In genomic region chr15:102743196-102743595, GRCm38 (mm10) we compare ENCODE assay signal across 9 mouse cellular contexts. TPM values are rescaled to one million over a fixed set of nuclear protein-coding genes. Genes with fewer than 3 reads are reported as not detected.
A peak's percentile ranks its signal among the peaks of the same experiment; 100 is the strongest.
DNase-seq lines count a peak whose midpoint lies in the region; ATAC-seq lines count a peak whose summit lies in the region.
"Had no signal": no experiment of that assay in that cellular context is flagged by ENCODE, and none has a peak within 500 bp of the region (broad histone marks: within the 10 kb centered on the region; RNA-seq: fewer than 3 reads in every experiment).

No protein-coding gene starts in this region.

- no peak overlapping the region for H3K4me2 ChIP-seq in forebrain, embryonic 14.5 days (ENCODE audit: low read length)
- peak overlapping the region; percentile 44; the same call in 1 of the 2 replicates for H3K4me2 ChIP-seq in neural tube, embryonic 12.5 days (replicated peaks)
- H3K4me2 ChIP-seq: lung, embryonic 14.5 days had no signal

- no peaks in the 10 kb centered on the region for H3K36me3 ChIP-seq in forebrain, embryonic 14.5 days (ENCODE audit: control insufficient read depth, insufficient read depth, low read length)
- H3K36me3 ChIP-seq in neural tube, embryonic 12.5 days: no peaks in the 10 kb centered on the region
- H3K36me3 ChIP-seq: limb, embryonic 13.5 days had no signal

- peaks cover 51% of the 10 kb centered on the region for H3K4me1 ChIP-seq in forebrain, embryonic 14.5 days (ENCODE audit: control insufficient read depth, insufficient read depth, low read length)
- peaks cover 49% of the 10 kb centered on the region for H3K4me1 ChIP-seq in neural tube, embryonic 12.5 days

- no peaks in the 10 kb centered on the region for H3K9me3 ChIP-seq in forebrain, embryonic 14.5 days (replicated peaks; ENCODE audit: control insufficient read depth, low read length)
- no peaks in the 10 kb centered on the region for H3K9me3 ChIP-seq in neural tube, embryonic 12.5 days
- H3K9me3 ChIP-seq: limb, embryonic 13.5 days had no signal

- DNase-seq in brain, adult 2 months (ENCODE audit: low read depth, low spot score): peak; percentile 49
- DNase-seq in forebrain, embryonic 14.5 days (ENCODE audit: low spot score): no peak
- DNase-seq in heart, adult 11 months: no peak
- no peak for DNase-seq in thymus, postnatal 4 days

- H3K4me3 ChIP-seq in forebrain, embryonic 14.5 days (ENCODE audit: low read depth, low read length): no peak overlapping the region
- H3K4me3 ChIP-seq in neural tube, embryonic 12.5 days: no peak overlapping the region
- H3K4me3 ChIP-seq: limb, embryonic 13.5 days had no signal

- no peak for ATAC-seq in forebrain, embryonic 14.5 days
- ATAC-seq in inflammation-experienced regulatory T-cells, adult 6 months: peak; percentile 72
- no peak for ATAC-seq in neural tube, embryonic 12.5 days (ENCODE audit: low FRiP score, low read depth)
- ATAC-seq in frontal cortex, adult (ENCODE audit: low TSS enrichment): no peak

- 15% methylated on average over 8 of the region's 8 CpGs for WGBS in forebrain, embryonic 14.5 days
- WGBS in neural tube, embryonic 12.5 days: 19% methylated on average over 8 of the region's 8 CpGs

- H3K27me3 ChIP-seq in forebrain, embryonic 14.5 days (replicated peaks; ENCODE audit: control insufficient read depth, insufficient read depth, low read length): peaks cover 9% of the 10 kb centered on the region; the same call in 1 of the 2 replicates
- H3K27me3 ChIP-seq in neural tube, embryonic 12.5 days (replicated peaks): peaks cover 43% of the 10 kb centered on the region

- peak overlapping the region; percentile 35; the same call in 1 of the 2 replicates for H3K9ac ChIP-seq in forebrain, embryonic 14.5 days (ENCODE audit: low read length)
- 0 out of 2 replicates have a peak overlapping the region, but pooled peaks have one; percentile 33 for H3K9ac ChIP-seq in neural tube, embryonic 12.5 days
- H3K9ac ChIP-seq: lung, embryonic 14.5 days had no signal

- H3K27ac ChIP-seq in forebrain, embryonic 14.5 days (ENCODE audit: low read depth, low read length): peak overlapping the region; percentile 92
- H3K27ac ChIP-seq in neural tube, embryonic 12.5 days: peak overlapping the region; percentile 82
- H3K27ac ChIP-seq: limb, embryonic 13.5 days had no signal

RNA-seq across cellular contexts. Expression of gene Calcoco1, which starts 21.2 kb away (rescaled TPM):
- 48.2 and 61.2 TPM in 2 replicates for polyA plus RNA-seq in forebrain, embryonic 14.5 days (2014; fragmentation: Nextera tagmentation; extraction: Ambion mirVana)
- polyA plus RNA-seq in inflammation-experienced regulatory T-cells, adult 6 months (2017; shearing (Covaris generic)): 10 to 100 TPM; 22.0 to 43.9 (median 37.8) TPM
- 39.1 and 47.3 TPM in 2 replicates for polyA plus RNA-seq in neural tube, embryonic 12.5 days (2016; fragmentation: Nextera tagmentation; extraction: Ambion mirVana)
